Mouse (Mus musculus): ENCODE results near the gene Ptpra.

DNA sequence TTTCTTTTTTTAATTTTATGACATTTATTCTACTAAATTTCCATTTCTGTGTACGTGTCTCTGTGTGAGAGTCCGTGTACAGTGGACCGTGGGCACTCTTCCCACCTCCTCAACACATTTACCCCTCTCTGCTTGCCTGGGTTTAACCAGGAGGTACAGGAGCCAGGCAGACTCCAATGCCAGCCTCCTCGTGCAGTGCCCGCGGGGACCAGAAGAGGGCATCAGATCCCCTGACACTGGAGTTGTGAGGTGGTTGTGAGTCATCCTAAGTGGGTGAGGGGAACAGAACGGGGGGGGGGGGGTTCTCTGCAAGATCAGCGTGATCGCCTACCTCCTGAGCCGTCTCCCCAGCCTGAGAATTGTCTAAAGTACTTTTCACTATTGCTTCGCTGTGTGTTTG is 128.1 kb downstream of the Ptpra start:
- no peak for TF ChIP-seq GATA1 (IDR thresholded peaks at IDR 0.05; ENCODE audit: low read length)
- TF ChIP-seq TAL1 (IDR thresholded peaks at IDR 0.05; ENCODE audit: low read length), result no peak
